ENCODE assay signal across 9 mouse cellular contexts in genomic region chr2:165849129-165849528, GRCm38 (mm10). TPM values are rescaled to one million over a fixed set of nuclear protein-coding genes. Genes with fewer than 3 reads are reported as not detected.
DNase-seq lines count a peak whose midpoint lies in the region; ATAC-seq lines count a peak whose summit lies in the region.
"Had no signal": no experiment of that assay in that cellular context is flagged by ENCODE, and none has a peak within 500 bp of the region (broad histone marks: within the 10 kb centered on the region; RNA-seq: fewer than 3 reads in every experiment).

No protein-coding gene starts in this region.

- H3K4me1 ChIP-seq in forebrain, embryonic 11.5 days (replicated peaks; ENCODE audit: control insufficient read depth, insufficient read depth, low read length) = 0 out of 2 replicates have a peak, but pooled peaks cover 2% of the 10 kb centered on the region
- H3K4me1 ChIP-seq in forebrain, embryonic 10.5 days = peaks cover 27% of the 10 kb centered on the region
- H3K4me1 ChIP-seq in hindbrain, embryonic 13.5 days (replicated peaks) = peaks cover 60% of the 10 kb centered on the region
- H3K4me1 ChIP-seq in midbrain, embryonic 16.5 days (ENCODE audit: control insufficient read depth, insufficient read depth, low read length) = peaks cover 23% of the 10 kb centered on the region

- H3K27me3 ChIP-seq in forebrain, embryonic 11.5 days (ENCODE audit: control insufficient read depth, insufficient read depth, low read length) = no peaks in the 10 kb centered on the region
- H3K27me3 ChIP-seq in forebrain, embryonic 10.5 days (ENCODE audit: poor library complexity, severe bottlenecking) = no peaks in the 10 kb centered on the region
- H3K27me3 ChIP-seq in hindbrain, embryonic 13.5 days = no peaks in the 10 kb centered on the region
- H3K27me3 ChIP-seq in midbrain, embryonic 16.5 days (ENCODE audit: control insufficient read depth, insufficient read depth, low read depth, low read length) = no peaks in the 10 kb centered on the region

- H3K4me2 ChIP-seq in forebrain, embryonic 11.5 days (ENCODE audit: low read depth, low read length, severe bottlenecking) = no peak overlapping the region
- H3K4me2 ChIP-seq in hindbrain, embryonic 13.5 days = no peak overlapping the region
- no peak overlapping the region for H3K4me2 ChIP-seq in midbrain, embryonic 16.5 days (ENCODE audit: low read length)

- DNase-seq in forebrain, embryonic 11.5 days (ENCODE audit: low spot score) = no peak
- no peak for DNase-seq in forebrain, embryonic 10.5 days (ENCODE audit: extremely low spot score, low spot score)
- DNase-seq in adrenal gland, postnatal 10 days = peak; percentile 91
- DNase-seq in gastrocnemius, adult 8-10 months (ENCODE audit: low spot score in 2 of 2) = peak; percentile 59 to 74
- peak; percentile 71 to 75 for DNase-seq in left cerebral cortex, postnatal 25 days (ENCODE audit: low spot score in 2 of 2)
- no peak for DNase-seq in B cell, adult 2 months

- 52% methylated on average over 5 of the region's 5 CpGs for WGBS in forebrain, embryonic 11.5 days
- 71% methylated on average over 5 of the region's 5 CpGs for WGBS in forebrain, embryonic 10.5 days
- whole genome bisulfite sequencing in hindbrain, embryonic 13.5 days = 41% methylated on average over 5 of the region's 5 CpGs
- WGBS in midbrain, embryonic 16.5 days = 18% methylated on average over 5 of the region's 5 CpGs

- H3K9me3 ChIP-seq in forebrain, embryonic 11.5 days (ENCODE audit: control insufficient read depth, low read length) = no peaks in the 10 kb centered on the region
- H3K9me3 ChIP-seq in forebrain, embryonic 10.5 days = no peaks in the 10 kb centered on the region
- H3K9me3 ChIP-seq in hindbrain, embryonic 13.5 days = no peaks in the 10 kb centered on the region
- no peaks in the 10 kb centered on the region for H3K9me3 ChIP-seq in midbrain, embryonic 16.5 days (replicated peaks; ENCODE audit: control insufficient read depth, low read length, poor library complexity, severe bottlenecking)

- intact Hi-C loops in left cerebral cortex, postnatal 25 days (cut with DNase I) = no loop called here

- ATAC-seq in forebrain, embryonic 11.5 days (replicated peaks; ENCODE audit: low FRiP score) = 0 out of 2 replicates have a peak, but pooled peaks have one; percentile 33
- ATAC-seq in hindbrain, embryonic 13.5 days (ENCODE audit: low FRiP score) = peak; percentile 31; the same call in 1 of the 2 replicates
- peak; percentile 49; the same call in 1 of the 2 replicates for ATAC-seq in midbrain, embryonic 16.5 days

- no peak overlapping the region for H3K27ac ChIP-seq in forebrain, embryonic 11.5 days (ENCODE audit: low read depth, low read length)
- H3K27ac ChIP-seq in forebrain, embryonic 10.5 days = no peak overlapping the region
- H3K27ac ChIP-seq in hindbrain, embryonic 13.5 days = peak overlapping the region; percentile 62
- H3K27ac ChIP-seq in midbrain, embryonic 16.5 days (ENCODE audit: low read length) = peak overlapping the region; percentile 62
- H3K27ac ChIP-seq: macrophage had no signal

- no peak overlapping the region for H3K9ac ChIP-seq in forebrain, embryonic 11.5 days (ENCODE audit: low read length)
- 0 out of 2 replicates have a peak overlapping the region, but pooled peaks have one; percentile 9 for H3K9ac ChIP-seq in hindbrain, embryonic 13.5 days
- no peak overlapping the region for H3K9ac ChIP-seq in midbrain, embryonic 16.5 days (ENCODE audit: low read depth, low read length)

- H3K4me3 ChIP-seq in forebrain, embryonic 11.5 days (ENCODE audit: low read depth, low read length) = no peak overlapping the region
- H3K4me3 ChIP-seq in forebrain, embryonic 10.5 days = no peak overlapping the region
- no peak overlapping the region for H3K4me3 ChIP-seq in hindbrain, embryonic 13.5 days
- no peak overlapping the region for H3K4me3 ChIP-seq in midbrain, embryonic 16.5 days (ENCODE audit: low read depth, low read length)

- H3K36me3 ChIP-seq in forebrain, embryonic 11.5 days (ENCODE audit: control insufficient read depth, insufficient read depth, low read length) = no peaks in the 10 kb centered on the region; the same call in 1 of the 2 replicates
- H3K36me3 ChIP-seq in forebrain, embryonic 10.5 days (replicated peaks) = peaks cover 98% of the 10 kb centered on the region
- H3K36me3 ChIP-seq in hindbrain, embryonic 13.5 days = peaks cover 54% of the 10 kb centered on the region
- peaks cover 5% of the 10 kb centered on the region for H3K36me3 ChIP-seq in midbrain, embryonic 16.5 days (ENCODE audit: control insufficient read depth, insufficient read depth, low read length)

RNA-seq across cellular contexts. Expression of gene Zmynd8, which starts 49.7 kb away (rescaled TPM):
- 54.3 and 61.5 TPM in 2 replicates for polyA plus RNA-seq in forebrain, embryonic 11.5 days (2014; fragmentation: Nextera tagmentation; extraction: Ambion mirVana)
- 60.2 and 64.4 TPM in 2 replicates for polyA plus RNA-seq in forebrain, embryonic 10.5 days (2016; fragmentation: Nextera tagmentation; extraction: Ambion mirVana)
- total RNA-seq in adrenal gland, postnatal 10 days (2021) = 10 to 100 TPM; 39.8 to 57.2 TPM
- total RNA-seq in gastrocnemius, adult 8-10 months (2022) = 10 to 100 TPM; 11.4 to 14.4 (median 13.5) TPM
- 82.2 and 86.6 TPM in 2 replicates for polyA plus RNA-seq in hindbrain, embryonic 13.5 days (2015; fragmentation: Nextera tagmentation; extraction: Ambion mirVana)
- total RNA-seq in left cerebral cortex, postnatal 25 days (2021) = 100 to 1,000 TPM; 160 to 162 TPM
- 78.7 and 87.3 TPM in 2 replicates for polyA plus RNA-seq in midbrain, embryonic 16.5 days (2015; fragmentation: Nextera tagmentation; extraction: Ambion mirVana)

Comparison
In these comparisons a context has a peak if more than half of its experiments do, and no peak if none do; other contexts are left out.
1. DNase-seq: peak in adrenal gland, postnatal 10 days (single experiment), gastrocnemius, adult 8-10 months (2 of 2) and left cerebral cortex, postnatal 25 days (2 of 2); none in forebrain, embryonic 11.5 days (single experiment), forebrain, embryonic 10.5 days (single experiment) and B cell, adult 2 months (0 of 2).
2. H3K27ac ChIP-seq: peak in hindbrain, embryonic 13.5 days (single experiment) and midbrain, embryonic 16.5 days (single experiment); none in forebrain, embryonic 11.5 days (single experiment) and forebrain, embryonic 10.5 days (single experiment).
3. Peak in every context shown above with its lines, with median percentiles within 50 percentile points of each other: ATAC-seq.